Mouse (Mus musculus) liver, embryonic 14.5 days (tissue): ENCODE measurements around the gene Dclre1a. TPM values are rescaled to one million over a fixed set of nuclear protein-coding genes. Genes with fewer than 3 reads are reported as not detected.
"Not testable (repeated sequence)": the region's sequence is repeated elsewhere in the genome, so short reads cannot be mapped to it uniquely, and the experiment has no call there.

Source experiments
- ATAC-seq: fragments of 200-750 bp; cut with Nextera tagmentation; 2 replicates; pipeline ENCODE4 v1.8.0; 2017; ENCODE audit warnings: moderate number of reproducible peaks, mild to moderate bottlenecking, moderate library complexity; ENCODE audit not compliant: insufficient read depth
- DNase-seq, 3 experiments: peaks; one replicate each; pipeline ENCODE4 v3.0.0-alpha.2; 2012 to 2013; ENCODE audit warnings: low read depth in 3 of 3, low spot score in 3 of 3
- H3K27ac ChIP-seq: fragments of 300-500 bp; sonication (generic); 2 replicates; pipeline ENCODE4 v1.5.1; 2014; ENCODE audit warnings: moderate library complexity, mild to moderate bottlenecking, control low read depth, inconsistent platforms
- H3K27me3 ChIP-seq: fragments of 300-500 bp; sonication (generic); 2 replicates; pipeline ENCODE4 v1.6.1; 2014; ENCODE audit warnings: mild to moderate bottlenecking, low read length, moderate library complexity; ENCODE audit not compliant: control insufficient read depth, insufficient read depth
- H3K36me3 ChIP-seq: fragments of 300-500 bp; sonication (generic); replicated peaks from 2 replicates; pipeline ENCODE4 v1.6.1; 2014; ENCODE audit warnings: low read depth; ENCODE audit not compliant: control insufficient read depth, insufficient read depth
- H3K4me1 ChIP-seq, 2 experiments: fragments of 200-500 bp in 1 of 2; fragments of 300-500 bp in 1 of 2; sonication (generic) in 1 of 2; replicated peaks; 2 replicates each; pipeline ENCODE4 v1.6.1; 2012 to 2014; ENCODE audit warnings: antibody characterized with exemption in 1 of 2, inconsistent platforms in 1 of 2, low read length in 1 of 2; ENCODE audit not compliant: control insufficient read depth in 2 of 2, insufficient read depth in 2 of 2
- H3K4me2 ChIP-seq: fragments of 300-500 bp; sonication (generic); 2 replicates; pipeline ENCODE4 v1.6.1; 2014; ENCODE audit warnings: low read depth, mild to moderate bottlenecking, control low read depth, moderate library complexity
- H3K4me3 ChIP-seq, 2 experiments: fragments of 200-500 bp in 1 of 2; fragments of 300-500 bp in 1 of 2; sonication (generic) in 1 of 2; 2 replicates each; pipeline ENCODE4 v1.5.1; 2012 to 2014; ENCODE audit warnings: low read depth in 2 of 2, low read length in 2 of 2, mild to moderate bottlenecking in 2 of 2, control low read depth in 1 of 2, inconsistent platforms in 1 of 2, moderate library complexity in 1 of 2; ENCODE audit not compliant: insufficient read depth in 1 of 2
- H3K9ac ChIP-seq: fragments of 300-500 bp; sonication (generic); replicated peaks from 2 replicates; pipeline ENCODE4 v1.6.1; 2014; ENCODE audit warnings: mild to moderate bottlenecking, control low read depth, moderate library complexity
- H3K9me3 ChIP-seq: fragments of 300-500 bp; sonication (generic); 2 replicates; pipeline ENCODE4 v1.6.1; 2016; ENCODE audit warnings: low read length, mixed read lengths; ENCODE audit not compliant: control insufficient read depth
- CTCF ChIP-seq: IDR thresholded peaks from 2 replicates; pipeline ENCODE4 v1.5.1; 2016; ENCODE audit warnings: antibody characterized with exemption, low read depth, control low read depth
- EP300 ChIP-seq: IDR thresholded peaks from 2 replicates; pipeline ENCODE4 v1.6.1; 2016; ENCODE audit warnings: antibody characterized with exemption, low read depth
- WGBS: fragments of 180-500 bp; shearing (Covaris S2); extraction: QIAGEN DNeasy Blood & Tissue Kit; methylation state at CpG from one replicate; pipeline ENCODE4 v1.1.7; 2014; ENCODE audit not compliant: insufficient replicate concordance; 5-methylcytosine and 5-hydroxymethylcytosine counted together
- polyA plus RNA-seq, 2 experiments: library from polyadenylated mRNA; depleted of rRNA in 1 of 2; stranded (reverse) in 1 of 2; unstranded in 1 of 2; fragments of >200 nt; fragmentation: Nextera tagmentation in 1 of 2; extraction: Ambion mirVana in 1 of 2; gene quantifications; 2 replicates each; pipeline versions ENCODE4 v1.2.1 to v1.2.3; 2012 to 2014

The Dclre1a gene
- polyA plus RNA-seq, 2 experiments: 12.0 to 17.9 TPM

- no peak overlapping the region for H3K4me2 ChIP-seq
- 82% methylated on average over 14 of the region's 14 CpGs for WGBS
- no peak for ATAC-seq
- H3K27me3 ChIP-seq: no peaks in the 10 kb centered on the region
- no peak overlapping the region for H3K4me3 ChIP-seq
- no peak overlapping the region for H3K27ac ChIP-seq
- DNase-seq: no peak
- no peak for TF ChIP-seq EP300
- H3K9ac ChIP-seq: no peak overlapping the region
- peaks cover 19% of the 10 kb centered on the region for H3K36me3 ChIP-seq
- H3K9me3 ChIP-seq: no peaks in the 10 kb centered on the region
- no peaks in the 10 kb centered on the region for H3K4me1 ChIP-seq
These were observed 14.5 kb downstream of the Dclre1a start for GRCm38 (mm10) chr19:56533291-56534071.

DNA sequence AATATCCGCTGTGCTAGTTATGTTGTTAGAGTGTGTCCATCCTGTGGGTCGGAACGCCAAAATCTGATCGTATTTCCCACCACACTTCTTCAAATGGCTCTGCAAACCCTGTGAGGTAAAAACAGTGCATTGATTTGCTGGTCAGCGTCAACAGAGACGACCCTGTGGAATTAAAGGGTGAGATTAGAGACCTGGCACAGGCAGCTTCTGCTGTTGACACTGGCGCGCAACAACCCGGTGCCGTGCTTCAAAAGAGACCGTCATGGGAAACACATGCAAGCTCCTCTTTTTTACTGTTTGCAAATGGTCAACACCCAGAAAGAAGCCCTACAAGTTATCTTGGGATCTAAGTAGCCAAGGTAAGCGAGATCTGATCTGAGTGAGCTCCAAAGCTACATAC lies 16.8 kb downstream of the Dclre1a start:
- WGBS: 80% methylated on average over 12 of the region's 12 CpGs
- Histone ChIP-seq H3K36me3 (peaks cover 4% of the 10 kb centered on the region), H3K4me1 (no peaks in the 10 kb centered on the region), H3K4me2 (no peak overlapping the region), H3K9ac (no peak overlapping the region), H3K4me3 (no peak overlapping the region), H3K27me3 (no peaks in the 10 kb centered on the region), H3K9me3 (no peaks in the 10 kb centered on the region), H3K27ac (no peak overlapping the region)
- no peak for TF ChIP-seq CTCF
- no peak for TF ChIP-seq EP300
- ATAC-seq (no peak), DNase-seq (no peak)

- WGBS: no CpG with 5 or more reads among the region's 11 CpGs
These were observed 17.5 kb downstream of the Dclre1a start for GRCm38 (mm10) chr19:56530529-56530928.

DNA sequence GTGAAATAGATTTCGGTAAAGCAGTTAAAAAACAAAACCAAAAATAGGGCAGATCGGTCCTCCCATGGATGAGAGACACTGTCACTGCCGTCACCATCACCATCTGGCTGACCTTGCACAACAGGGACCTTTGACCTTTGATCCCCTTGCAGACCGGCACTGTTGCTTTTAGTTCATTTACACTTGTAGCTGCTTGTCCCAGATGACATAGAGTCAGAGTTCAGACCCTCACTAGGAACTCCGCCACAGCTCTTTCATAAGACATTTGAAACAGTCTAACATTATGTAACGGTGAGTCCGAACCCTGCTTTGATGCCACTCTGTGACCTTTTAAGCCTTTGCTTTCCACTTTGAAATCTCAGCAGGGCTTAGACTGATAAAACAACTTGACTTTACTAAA lies 28.6 kb downstream of the Dclre1a start:
- H3K27me3 ChIP-seq, H3K36me3 ChIP-seq, H3K4me2 ChIP-seq, H3K4me1 ChIP-seq, H3K27ac ChIP-seq, H3K9ac ChIP-seq, H3K4me3 ChIP-seq, H3K9me3 ChIP-seq, DNase-seq, ATAC-seq: not testable (repeated sequence)
- WGBS: no CpG with 5 or more reads among the region's 7 CpGs

More at GRCm38 (mm10) chr19:56530529-56530928, 17.5 kb downstream of the Dclre1a start:
- H3K9ac ChIP-seq, ATAC-seq, H3K27me3 ChIP-seq, H3K4me3 ChIP-seq, H3K4me1 ChIP-seq, H3K9me3 ChIP-seq, H3K27ac ChIP-seq, DNase-seq, H3K36me3 ChIP-seq, H3K4me2 ChIP-seq: not testable (repeated sequence)

- DNase-seq, H3K4me1 ChIP-seq, H3K27ac ChIP-seq, H3K27me3 ChIP-seq, H3K9me3 ChIP-seq, ATAC-seq, H3K4me3 ChIP-seq, H3K9ac ChIP-seq, H3K36me3 ChIP-seq, H3K4me2 ChIP-seq: not testable (repeated sequence)
- no CpG with 5 or more reads among the region's 2 CpGs for WGBS
These were observed 34.5 kb downstream of the Dclre1a start for GRCm38 (mm10) chr19:56513527-56513926.

DNA sequence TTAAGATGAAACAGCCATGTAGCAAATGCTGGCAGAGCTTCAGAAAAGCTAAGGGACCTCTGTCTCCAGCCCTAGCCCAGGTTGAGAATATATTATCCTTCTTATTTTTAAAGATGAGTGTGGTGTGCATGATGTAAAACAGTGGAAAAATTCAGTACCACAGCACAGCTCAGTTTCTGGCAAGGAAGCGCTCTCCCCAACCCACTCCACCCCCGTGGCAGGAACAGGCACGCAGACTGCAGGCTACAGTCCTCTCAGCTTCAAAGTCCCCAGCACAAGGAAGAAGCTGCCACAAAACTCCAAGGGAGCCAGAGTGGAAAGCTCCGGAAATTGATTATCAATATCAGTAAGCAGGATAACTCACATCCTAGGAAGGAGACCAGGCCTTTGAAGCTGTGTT lies 36.8 kb downstream of the Dclre1a start:
- H3K4me3 ChIP-seq, H3K4me2 ChIP-seq: not testable (repeated sequence)
- no CpG with 5 or more reads among the region's 4 CpGs for WGBS

DNA sequence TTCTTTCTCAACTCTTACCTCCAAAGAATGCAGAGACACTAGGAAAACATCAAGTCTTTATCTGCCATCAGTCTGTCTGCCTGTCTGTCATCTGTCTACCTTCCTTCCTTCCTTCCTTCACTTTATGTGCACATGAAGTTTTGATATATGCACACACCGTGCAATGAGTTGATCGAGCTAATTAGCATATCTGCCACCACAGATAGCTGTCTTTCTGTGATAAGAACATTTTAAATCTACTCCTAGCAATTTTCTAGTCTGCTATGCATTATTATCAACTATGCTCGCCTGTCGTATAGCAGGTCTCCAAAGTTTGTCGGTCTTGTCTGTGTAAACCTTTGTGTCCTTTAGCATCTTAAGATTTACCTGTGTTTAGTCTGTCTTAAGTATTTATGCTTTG lies 44.5 kb downstream of the Dclre1a start:
- not testable (repeated sequence) for DNase-seq, H3K4me3 ChIP-seq, H3K4me2 ChIP-seq, H3K4me1 ChIP-seq, H3K36me3 ChIP-seq, H3K9ac ChIP-seq, H3K27ac ChIP-seq, ATAC-seq, H3K27me3 ChIP-seq, H3K9me3 ChIP-seq
- WGBS: no CpG with 5 or more reads among the region's 5 CpGs

More for the DNA sequence above, 36.8 kb downstream of the Dclre1a start:
- not testable (repeated sequence) for ATAC-seq, H3K9ac ChIP-seq, H3K27me3 ChIP-seq, H3K4me1 ChIP-seq, H3K9me3 ChIP-seq, H3K27ac ChIP-seq, H3K36me3 ChIP-seq, DNase-seq

DNA sequence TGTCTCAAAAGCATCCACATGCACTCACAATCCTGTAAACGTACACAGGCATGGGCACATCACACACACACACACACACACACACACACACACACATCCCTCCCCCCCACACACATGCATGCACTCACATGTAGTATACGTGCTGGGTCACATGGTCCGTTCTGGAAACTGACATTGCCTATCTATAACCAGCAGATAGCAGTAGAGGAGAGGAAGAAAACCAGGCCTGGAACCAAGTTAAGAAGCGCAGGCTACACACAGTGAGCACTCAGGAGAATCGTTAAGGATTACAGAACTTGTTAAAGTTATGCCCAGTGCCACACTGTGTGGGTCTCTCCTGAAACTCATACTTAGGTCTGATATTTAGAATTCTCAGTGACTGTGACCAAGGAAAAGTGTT lies 45.0 kb downstream of the Dclre1a start:
- not testable (repeated sequence) for H3K4me3 ChIP-seq, H3K27me3 ChIP-seq, H3K4me2 ChIP-seq, H3K4me1 ChIP-seq, H3K27ac ChIP-seq, H3K36me3 ChIP-seq, H3K9ac ChIP-seq, DNase-seq, H3K9me3 ChIP-seq
- no CpG with 5 or more reads among the region's 5 CpGs for WGBS
- ATAC-seq: peak; percentile 39; the same call in 1 of the 2 replicates
